Mouse (Mus musculus) stomach, postnatal 0 days (tissue): ENCODE data around the gene Olfr849.

Experiments
- CTCF ChIP-seq: IDR thresholded peaks from 2 replicates; pipeline ENCODE4 v1.5.1; 2016; ENCODE audit warnings: antibody characterized with exemption, low read depth, mild to moderate bottlenecking, moderate library complexity
- EP300 ChIP-seq: optimal IDR thresholded peaks from 2 replicates; pipeline ENCODE3; 2016; ENCODE audit warnings: antibody characterized with exemption

DNA sequence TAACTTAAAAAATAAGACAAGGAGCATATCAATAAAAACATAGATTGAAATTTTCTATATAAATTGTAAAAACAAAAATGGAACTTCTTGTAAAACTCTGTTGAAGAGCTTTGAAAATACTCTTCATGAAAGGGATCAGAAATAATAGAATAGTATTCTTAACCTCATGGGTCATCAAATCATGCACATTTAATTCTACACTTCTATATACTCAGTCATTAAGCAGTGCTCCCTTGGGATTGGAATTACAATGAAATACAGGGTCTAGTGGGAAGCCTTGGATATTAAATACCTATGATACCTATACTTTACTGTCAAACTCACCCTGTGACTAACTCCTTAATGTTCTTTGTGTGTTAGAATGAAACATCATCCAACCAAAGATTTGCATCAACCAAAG lies 52.9 kb downstream of the Olfr849 start, which contains the start of gene Olfr851:
- TF ChIP-seq CTCF (no peak), EP300 (no peak)
